Mouse (Mus musculus) gonadal fat pad, adult 2 months (tissue): ENCODE results near the gene Hmg20a. TPM values are rescaled to one million over a fixed set of nuclear protein-coding genes. Genes with fewer than 3 reads are reported as not detected.

Experiments used
- DNase-seq: peaks from one replicate; pipeline ENCODE4 v3.0.0-alpha.2; 2012; ENCODE audit warnings: low read depth
- polyA plus RNA-seq: library from polyadenylated mRNA; depleted of rRNA; stranded (reverse); fragments of >200 nt; gene quantifications from 2 replicates; pipeline ENCODE4 v1.2.3, GENCODE M21; 2012

Gene Hmg20a
- polyA plus RNA-seq, 1 experiment = 30.5 TPM

GRCm38 (mm10) chr9:56439699-56440098 is 21.3 kb downstream of the Hmg20a start:
- no peak for DNase-seq

- DNase-seq = no peak
Observed at GRCm38 (mm10) chr9:56451570-56451969, 33.2 kb downstream of the Hmg20a start.

- no peak for DNase-seq
Observed at GRCm38 (mm10) chr9:56453038-56453815, 34.8 kb downstream of the Hmg20a start.

GRCm38 (mm10) chr9:56456426-56456825 is 38.0 kb downstream of the Hmg20a start:
- DNase-seq = no peak

- DNase-seq = peak; percentile 73
Observed at GRCm38 (mm10) chr9:56460987-56461386, 42.6 kb downstream of the Hmg20a start.

GRCm38 (mm10) chr9:56462606-56463005 is 44.2 kb downstream of the Hmg20a start:
- no peak for DNase-seq

- DNase-seq = no peak
Observed at GRCm38 (mm10) chr9:56463046-56463445, 44.6 kb downstream of the Hmg20a start.

GRCm38 (mm10) chr9:56463686-56464515 is 45.5 kb downstream of the Hmg20a start:
- no peak for DNase-seq

- DNase-seq = peak; percentile 56
Observed at GRCm38 (mm10) chr9:56464863-56465654, 46.6 kb downstream of the Hmg20a start.

GRCm38 (mm10) chr9:56466251-56466650 is 47.8 kb downstream of the Hmg20a start:
- no peak for DNase-seq

GRCm38 (mm10) chr9:56469656-56470055 is 51.2 kb downstream of the Hmg20a start:
- no peak for DNase-seq

- no peak for DNase-seq
Observed at GRCm38 (mm10) chr9:56470291-56470690, 51.9 kb downstream of the Hmg20a start.

GRCm38 (mm10) chr9:56478975-56479647 is 60.7 kb downstream of the Hmg20a start:
- no peak for DNase-seq

- no peak for DNase-seq
Observed at GRCm38 (mm10) chr9:56482623-56483022, 64.2 kb downstream of the Hmg20a start.

GRCm38 (mm10) chr9:56485423-56485822 is 67.0 kb downstream of the Hmg20a start:
- DNase-seq = no peak

GRCm38 (mm10) chr9:56486158-56486557 is 67.7 kb downstream of the Hmg20a start:
- no peak for DNase-seq

- DNase-seq = no peak
Observed at GRCm38 (mm10) chr9:56487651-56488050, 69.2 kb downstream of the Hmg20a start.

- DNase-seq = no peak
Observed at GRCm38 (mm10) chr9:56492391-56492790, 74.0 kb downstream of the Hmg20a start.

GRCm38 (mm10) chr9:56492916-56493315 is 74.5 kb downstream of the Hmg20a start:
- no peak for DNase-seq

- no peak for DNase-seq
Observed at GRCm38 (mm10) chr9:56495088-56495487, 76.7 kb downstream of the Hmg20a start.

GRCm38 (mm10) chr9:56495795-56496232 is 77.4 kb downstream of the Hmg20a start:
- DNase-seq = no peak
